Mouse (Mus musculus) midbrain, postnatal 0 days (tissue): Measurements from ENCODE around the gene Gm49318. TPM values are rescaled to one million over a fixed set of nuclear protein-coding genes. Genes with fewer than 3 reads are reported as not detected.

Source experiments
- ATAC-seq: fragments of 200-750 bp; cut with Nextera tagmentation; 2 replicates; pipeline ENCODE4 v1.8.0; 2017; ENCODE audit warnings: moderate number of reproducible peaks, mild to moderate bottlenecking, moderate TSS enrichment, moderate library complexity; ENCODE audit not compliant: low FRiP score
- DNase-seq: peaks from one replicate; pipeline ENCODE4 v3.0.0-alpha.2; 2015; ENCODE audit warnings: low spot score
- H3K27ac ChIP-seq: fragments of 300-500 bp; sonication (generic); 2 replicates; pipeline ENCODE4 v1.5.1; 2014; ENCODE audit warnings: low read depth, mild to moderate bottlenecking, low read length, mixed read lengths
- H3K27me3 ChIP-seq: fragments of 300-500 bp; sonication (generic); 2 replicates; pipeline ENCODE4 v1.6.1; 2014; ENCODE audit warnings: low read length, control low read depth, mixed read lengths; ENCODE audit not compliant: insufficient read depth
- H3K36me3 ChIP-seq: fragments of 300-500 bp; sonication (generic); 2 replicates; pipeline ENCODE4 v1.6.1; 2014; ENCODE audit warnings: low read length, control low read depth, mixed read lengths; ENCODE audit not compliant: insufficient read depth
- H3K4me1 ChIP-seq: fragments of 300-500 bp; sonication (generic); 2 replicates; pipeline ENCODE4 v1.6.1; 2014; ENCODE audit warnings: mild to moderate bottlenecking, control low read depth, antibody characterized with exemption, low read length, mixed read lengths; ENCODE audit not compliant: insufficient read depth
- H3K4me2 ChIP-seq: fragments of 300-500 bp; sonication (generic); 2 replicates; pipeline ENCODE4 v1.6.1; 2014; ENCODE audit warnings: low read depth, mild to moderate bottlenecking, low read length, mixed read lengths; ENCODE audit not compliant: poor library complexity, severe bottlenecking
- H3K4me3 ChIP-seq: fragments of 300-500 bp; sonication (generic); 2 replicates; pipeline ENCODE4 v1.5.1; 2014; ENCODE audit warnings: low read depth, mild to moderate bottlenecking, low read length, moderate library complexity
- H3K9ac ChIP-seq: fragments of 300-500 bp; sonication (generic); replicated peaks from 2 replicates; pipeline ENCODE4 v1.6.1; 2014; ENCODE audit warnings: mild to moderate bottlenecking, low read length, moderate library complexity, mixed read lengths; ENCODE audit not compliant: poor library complexity, severe bottlenecking
- H3K9me3 ChIP-seq: fragments of 300-500 bp; sonication (generic); 2 replicates; pipeline ENCODE4 v1.6.1; 2016; ENCODE audit warnings: low read length, control low read depth
- CTCF ChIP-seq: IDR thresholded peaks from 2 replicates; pipeline ENCODE4 v1.5.1; 2016; ENCODE audit warnings: antibody characterized with exemption, mild to moderate bottlenecking
- WGBS: fragments of 180-500 bp; shearing (Covaris S2); extraction: QIAGEN DNeasy Blood & Tissue Kit; methylation state at CpG from one replicate; pipeline ENCODE4 v1.1.7; 2014; 5-methylcytosine and 5-hydroxymethylcytosine counted together
- polyA plus RNA-seq: library from polyadenylated mRNA; unstranded; fragments of >200 nt; fragmentation: Nextera tagmentation; extraction: Ambion mirVana; gene quantifications from 2 replicates; pipeline ENCODE4 v1.2.1, GENCODE M21; 2015
- total RNA-seq: library from RNA; depleted of rRNA; stranded (reverse); fragments of >200 nt; gene quantifications from 2 replicates; pipeline ENCODE4 v1.2.3, GENCODE M21; 2014

Gm49318 gene
- total and polyA plus RNA-seq, 2 experiments from 2014 or later, result 0.36 TPM; not detected in 1

DNA sequence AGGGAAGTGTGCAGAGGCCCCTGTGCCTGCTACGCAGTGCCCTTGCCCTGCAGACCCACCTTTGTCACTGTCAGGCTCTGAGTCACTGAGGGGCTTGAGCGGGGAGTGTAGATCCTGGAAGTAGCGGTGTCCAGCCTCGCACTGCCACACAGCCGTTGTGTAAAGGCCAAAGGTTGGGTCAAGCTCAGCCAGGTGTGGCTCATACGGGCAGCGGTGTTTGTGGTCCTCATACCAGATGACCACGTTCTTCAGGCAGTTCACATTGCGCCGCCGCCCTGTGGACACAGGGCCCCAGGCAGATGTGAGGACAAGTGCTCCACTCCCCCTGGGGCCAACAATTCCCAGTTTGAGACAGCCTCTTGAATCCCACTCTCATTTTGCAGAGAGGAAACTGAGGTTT is 5.4 kb downstream of the Gm49318 start:
- Histone ChIP-seq H3K4me2 (no peak overlapping the region), H3K9me3 (no peaks in the 10 kb centered on the region), H3K36me3 (peaks cover 38% of the 10 kb centered on the region), H3K4me3 (no peak overlapping the region), H3K27ac (no peak overlapping the region), H3K9ac (no peak overlapping the region), H3K4me1 (peaks cover 6% of the 10 kb centered on the region; the same call in 1 of the 2 replicates), H3K27me3 (no peaks in the 10 kb centered on the region)
- no peak for TF ChIP-seq CTCF
- WGBS, result 94% methylated on average over 11 of the region's 11 CpGs
- no peak for DNase-seq
- no peak for ATAC-seq

DNA sequence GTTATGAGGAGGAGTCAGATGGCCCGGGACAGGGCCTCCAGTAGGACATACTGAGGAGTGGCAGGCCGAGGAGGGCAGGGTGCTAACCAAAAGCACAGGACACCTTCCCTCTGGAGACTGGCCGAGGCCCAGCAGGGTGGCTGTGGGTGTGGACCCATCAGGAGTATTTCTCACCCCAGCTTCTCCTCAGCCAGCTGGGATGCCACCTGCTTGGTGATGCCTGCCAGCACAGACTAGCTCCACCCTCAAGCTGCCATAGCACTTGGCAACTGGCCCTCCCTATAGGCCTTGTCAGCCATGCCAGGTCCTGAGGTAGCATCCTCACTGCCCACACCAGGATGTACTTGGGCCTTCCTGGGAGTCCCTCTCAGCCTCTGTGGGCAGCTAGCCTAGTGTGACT is 6.7 kb downstream of the Gm49318 start:
- H3K4me2 ChIP-seq, result no peak overlapping the region
- H3K9me3 ChIP-seq, result no peaks in the 10 kb centered on the region
- H3K36me3 ChIP-seq, result peaks cover 42% of the 10 kb centered on the region
- no peak overlapping the region for H3K4me3 ChIP-seq
- no peak for TF ChIP-seq CTCF
- DNase-seq (no peak), ATAC-seq (no peak)
- H3K27me3 ChIP-seq, result no peaks in the 10 kb centered on the region
- no peak overlapping the region for H3K27ac ChIP-seq
- H3K9ac ChIP-seq, result no peak overlapping the region
- 91% methylated on average over 3 of the region's 3 CpGs for WGBS
- no peaks in the 10 kb centered on the region for H3K4me1 ChIP-seq

DNA sequence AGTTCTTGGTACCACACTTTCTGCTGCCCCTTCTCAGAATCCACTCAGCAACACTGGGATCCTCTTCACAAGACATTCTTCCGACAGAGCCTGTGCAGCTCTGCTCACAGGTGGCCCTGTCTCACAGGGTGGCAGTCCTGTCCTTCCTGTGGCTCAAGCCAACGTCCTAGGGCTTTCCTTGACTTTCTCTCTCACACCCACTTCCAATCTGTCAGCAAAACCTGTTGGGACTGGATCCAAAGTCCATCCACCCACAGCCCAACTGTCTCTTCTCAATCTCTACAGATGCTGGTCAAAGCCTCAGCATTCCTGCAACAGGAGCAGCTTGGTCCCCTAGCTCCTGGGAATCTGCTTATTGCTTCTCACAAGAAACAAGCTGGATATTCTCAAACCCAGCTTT is 9.7 kb downstream of the Gm49318 start:
- 82% methylated on average over 2 of the region's 2 CpGs for WGBS
- DNase-seq (no peak), ATAC-seq (no peak)
- H3K27me3 ChIP-seq, result no peaks in the 10 kb centered on the region
- no peaks in the 10 kb centered on the region for H3K9me3 ChIP-seq
- H3K27ac ChIP-seq, result no peak overlapping the region
- peaks cover 48% of the 10 kb centered on the region for H3K36me3 ChIP-seq
- H3K9ac ChIP-seq, result no peak overlapping the region
- H3K4me3 ChIP-seq, result no peak overlapping the region
- no peaks in the 10 kb centered on the region for H3K4me1 ChIP-seq
- TF ChIP-seq CTCF, result no peak
- no peak overlapping the region for H3K4me2 ChIP-seq

GRCm38 (mm10) chr9:22058011-22058424 is 13.0 kb downstream of the Gm49318 start:
- Histone ChIP-seq H3K36me3 (peaks cover 32% of the 10 kb centered on the region), H3K27ac (no peak overlapping the region), H3K4me3 (no peak overlapping the region), H3K27me3 (no peaks in the 10 kb centered on the region), H3K4me2 (no peak overlapping the region), H3K9ac (no peak overlapping the region), H3K9me3 (no peaks in the 10 kb centered on the region), H3K4me1 (no peaks in the 10 kb centered on the region; the same call in 1 of the 2 replicates)
- DNase-seq, result peak; percentile 54
- no peak for ATAC-seq
- TF ChIP-seq CTCF, result no peak
- 75% methylated on average over 9 of the region's 9 CpGs for WGBS

- H3K9me3 ChIP-seq, result no peaks in the 10 kb centered on the region
- 96% methylated on average over 9 of the region's 9 CpGs for WGBS
- no peak overlapping the region for H3K4me3 ChIP-seq
- TF ChIP-seq CTCF, result no peak
- H3K4me1 ChIP-seq, result no peaks in the 10 kb centered on the region; the same call in 1 of the 2 replicates
- ATAC-seq, result no peak
- H3K27ac ChIP-seq, result no peak overlapping the region
- peaks cover 32% of the 10 kb centered on the region for H3K36me3 ChIP-seq
- no peak overlapping the region for H3K9ac ChIP-seq
- no peak overlapping the region for H3K4me2 ChIP-seq
- no peaks in the 10 kb centered on the region for H3K27me3 ChIP-seq
- DNase-seq, result no peak
Measured at GRCm38 (mm10) chr9:22057031-22057517, 14.0 kb downstream of the Gm49318 start.

DNA sequence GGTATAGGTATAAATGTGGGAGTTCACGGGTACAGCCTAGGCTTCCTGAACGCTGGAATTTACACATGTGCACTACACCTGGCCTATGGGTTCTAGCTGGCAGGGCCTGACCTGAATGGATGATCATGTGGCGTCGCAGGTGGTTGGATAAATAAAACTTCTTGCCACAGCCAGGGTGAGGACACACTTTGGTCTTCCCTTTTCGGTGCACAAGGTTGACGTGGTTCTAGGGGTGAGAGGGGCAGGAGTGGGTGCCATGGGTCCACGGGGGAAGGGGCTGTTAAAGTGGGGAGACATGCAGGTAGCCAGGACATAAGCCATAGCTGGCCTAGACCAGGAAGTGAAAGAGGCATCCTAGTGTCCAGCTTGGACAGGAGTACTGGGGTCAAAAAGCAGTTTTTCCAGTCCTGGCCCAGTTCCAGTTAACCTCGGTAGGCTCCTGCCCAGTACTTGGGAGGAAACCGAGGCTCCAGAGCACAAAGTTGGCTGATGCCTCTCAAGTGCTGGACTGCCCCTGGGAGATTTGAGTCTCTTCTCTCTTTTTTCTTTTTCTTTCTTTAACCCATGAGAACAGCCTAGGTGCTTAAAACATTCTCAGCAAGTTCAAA is 14.7 kb downstream of the Gm49318 start:
- Histone ChIP-seq H3K4me1 (no peaks in the 10 kb centered on the region; the same call in 1 of the 2 replicates), H3K9ac (no peak overlapping the region), H3K27ac (no peak overlapping the region), H3K27me3 (no peaks in the 10 kb centered on the region), H3K9me3 (no peaks in the 10 kb centered on the region), H3K4me2 (no peak overlapping the region), H3K4me3 (no peak overlapping the region), H3K36me3 (peaks cover 28% of the 10 kb centered on the region)
- DNase-seq (no peak), ATAC-seq (no peak)
- WGBS, result 82% methylated on average over 9 of the region's 9 CpGs
- TF ChIP-seq CTCF, result no peak
